Mouse (Mus musculus) heart, embryonic 16.5 days (tissue): ENCODE measurements around the gene Btbd8. TPM values are rescaled to one million over a fixed set of nuclear protein-coding genes. Genes with fewer than 3 reads are reported as not detected.

ENCODE experiments used
- ATAC-seq: fragments of 200-750 bp; cut with Nextera tagmentation; replicated peaks from 2 replicates; pipeline ENCODE4 v1.8.0; 2017; ENCODE audit warnings: moderate number of reproducible peaks; ENCODE audit not compliant: insufficient read depth, low FRiP score; ENCODE audit errors: extremely low read depth
- H3K27ac ChIP-seq: fragments of 300-500 bp; sonication (generic); 2 replicates; pipeline ENCODE4 v1.5.1; 2014; ENCODE audit warnings: mild to moderate bottlenecking, low read length, control low read depth, moderate library complexity
- H3K27me3 ChIP-seq: fragments of 300-500 bp; sonication (generic); 2 replicates; pipeline ENCODE4 v1.6.1; 2014; ENCODE audit warnings: low read length, mixed read lengths; ENCODE audit not compliant: control insufficient read depth, insufficient read depth
- H3K36me3 ChIP-seq: fragments of 300-500 bp; sonication (generic); 2 replicates; pipeline ENCODE4 v1.6.1; 2014; ENCODE audit not compliant: control insufficient read depth, insufficient read depth
- H3K4me1 ChIP-seq: fragments of 300-500 bp; sonication (generic); 2 replicates; pipeline ENCODE4 v1.6.1; 2014; ENCODE audit warnings: low read length, mixed read lengths; ENCODE audit not compliant: control insufficient read depth, insufficient read depth
- H3K4me2 ChIP-seq: fragments of 300-500 bp; sonication (generic); 2 replicates; pipeline ENCODE4 v1.6.1; 2014; ENCODE audit warnings: low read depth, mild to moderate bottlenecking, control low read depth, low read length
- H3K4me3 ChIP-seq: fragments of 300-500 bp; sonication (generic); 2 replicates; pipeline ENCODE4 v1.5.1; 2014; ENCODE audit warnings: mild to moderate bottlenecking, control low read depth, low read length
- H3K9ac ChIP-seq: fragments of 300-500 bp; sonication (generic); 2 replicates; pipeline ENCODE4 v1.6.1; 2014; ENCODE audit warnings: low read length, control low read depth
- H3K9me3 ChIP-seq: fragments of 300-500 bp; sonication (generic); replicated peaks from 2 replicates; pipeline ENCODE4 v1.6.1; 2016; ENCODE audit warnings: low read length; ENCODE audit not compliant: control insufficient read depth
- WGBS: fragments of 180-500 bp; shearing (Covaris S2); extraction: QIAGEN DNeasy Blood & Tissue Kit; methylation state at CpG from one replicate; pipeline ENCODE4 v1.1.7; 2014; 5-methylcytosine and 5-hydroxymethylcytosine counted together
- polyA plus RNA-seq: library from polyadenylated mRNA; unstranded; fragments of >200 nt; fragmentation: Nextera tagmentation; extraction: Ambion mirVana; gene quantifications from 2 replicates; pipeline ENCODE4 v1.2.1, GENCODE M21; 2015

Gene Btbd8
- polyA plus RNA-seq, 1 experiment from 2014 or later, result 3.2 TPM

GRCm38 (mm10) chr5:107518602-107519001 lies 80.8 kb downstream of the Btbd8 start:
- Histone ChIP-seq H3K36me3 (no peaks in the 10 kb centered on the region), H3K4me1 (no peaks in the 10 kb centered on the region), H3K9me3 (no peaks in the 10 kb centered on the region), H3K27ac (no peak overlapping the region), H3K9ac (no peak overlapping the region), H3K4me2 (no peak overlapping the region), H3K27me3 (no peaks in the 10 kb centered on the region), H3K4me3 (no peak overlapping the region)
- ATAC-seq, result no peak
- WGBS, result 85% methylated on average over 4 of the region's 4 CpGs

GRCm38 (mm10) chr5:107521386-107521785 lies 83.6 kb downstream of the Btbd8 start:
- no peak for ATAC-seq
- Histone ChIP-seq H3K27ac (no peak overlapping the region), H3K9me3 (no peaks in the 10 kb centered on the region), H3K9ac (no peak overlapping the region), H3K4me2 (no peak overlapping the region), H3K4me3 (no peak overlapping the region), H3K27me3 (no peaks in the 10 kb centered on the region), H3K4me1 (no peaks in the 10 kb centered on the region), H3K36me3 (no peaks in the 10 kb centered on the region)
- WGBS, result 84% methylated on average over 6 of the region's 6 CpGs

GRCm38 (mm10) chr5:107521897-107522296 lies 84.1 kb downstream of the Btbd8 start:
- Histone ChIP-seq H3K36me3 (no peaks in the 10 kb centered on the region), H3K4me2 (no peak overlapping the region), H3K9ac (no peak overlapping the region), H3K27me3 (no peaks in the 10 kb centered on the region), H3K27ac (no peak overlapping the region), H3K9me3 (no peaks in the 10 kb centered on the region), H3K4me1 (no peaks in the 10 kb centered on the region), H3K4me3 (no peak overlapping the region)
- WGBS, result 57% methylated on average over 7 of the region's 7 CpGs
- ATAC-seq, result 0 out of 2 replicates have a peak, but pooled peaks have one; percentile 37

GRCm38 (mm10) chr5:107524281-107524680 lies 86.5 kb downstream of the Btbd8 start:
- no peaks in the 10 kb centered on the region for H3K9me3 ChIP-seq
- ATAC-seq, result no peak
- H3K4me3 ChIP-seq, result no peak overlapping the region
- WGBS, result 71% methylated on average over 10 of the region's 10 CpGs
- H3K4me1 ChIP-seq, result no peaks in the 10 kb centered on the region
- no peak overlapping the region for H3K4me2 ChIP-seq
- no peaks in the 10 kb centered on the region for H3K36me3 ChIP-seq
- no peak overlapping the region for H3K27ac ChIP-seq
- H3K27me3 ChIP-seq, result no peaks in the 10 kb centered on the region
- H3K9ac ChIP-seq, result no peak overlapping the region

GRCm38 (mm10) chr5:107528856-107529255 lies 91.1 kb downstream of the Btbd8 start:
- no peak overlapping the region for H3K27ac ChIP-seq
- H3K27me3 ChIP-seq, result no peaks in the 10 kb centered on the region
- WGBS, result 82% methylated on average over 3 of the region's 3 CpGs
- no peak for ATAC-seq
- H3K36me3 ChIP-seq, result no peaks in the 10 kb centered on the region
- H3K4me1 ChIP-seq, result no peaks in the 10 kb centered on the region
- H3K9ac ChIP-seq, result no peak overlapping the region
- no peaks in the 10 kb centered on the region for H3K9me3 ChIP-seq
- H3K4me2 ChIP-seq, result no peak overlapping the region
- no peak overlapping the region for H3K4me3 ChIP-seq

GRCm38 (mm10) chr5:107533590-107533989 lies 95.8 kb downstream of the Btbd8 start:
- H3K36me3 ChIP-seq, result no peaks in the 10 kb centered on the region

GRCm38 (mm10) chr5:107534581-107534980 lies 96.8 kb downstream of the Btbd8 start, which contains the start of gene 1700028K03Rik:
TSS of gene 1700028K03Rik (plus strand) at chr5:107534709.
- ATAC-seq, result no peak
- Histone ChIP-seq H3K36me3 (no peaks in the 10 kb centered on the region), H3K4me3 (no peak within 1 kb of the TSS), H3K9ac (no peak within 1 kb of the TSS), H3K4me2 (no peak within 1 kb of the TSS), H3K4me1 (no peaks in the 10 kb centered on the region), H3K27ac (no peak within 1 kb of the TSS), H3K9me3 (no peaks in the 10 kb centered on the region), H3K27me3 (no peaks in the 10 kb centered on the region)
- 72% methylated on average over 15 of the region's 15 CpGs for WGBS

More at GRCm38 (mm10) chr5:107533590-107533989, 95.8 kb downstream of the Btbd8 start:
- H3K4me3 ChIP-seq, result no peak overlapping the region
- no peak overlapping the region for H3K9ac ChIP-seq
- no peaks in the 10 kb centered on the region for H3K27me3 ChIP-seq
- H3K27ac ChIP-seq, result no peak overlapping the region
- no peaks in the 10 kb centered on the region for H3K9me3 ChIP-seq
- ATAC-seq, result no peak
- no peak overlapping the region for H3K4me2 ChIP-seq
- H3K4me1 ChIP-seq, result no peaks in the 10 kb centered on the region
- WGBS, result 38% methylated on average over 2 of the region's 2 CpGs

GRCm38 (mm10) chr5:107541696-107542095 lies 103.9 kb downstream of the Btbd8 start:
- Histone ChIP-seq H3K4me2 (no peak overlapping the region), H3K36me3 (no peaks in the 10 kb centered on the region), H3K9me3 (no peaks in the 10 kb centered on the region), H3K27ac (no peak overlapping the region), H3K4me3 (no peak overlapping the region), H3K4me1 (no peaks in the 10 kb centered on the region), H3K27me3 (no peaks in the 10 kb centered on the region), H3K9ac (no peak overlapping the region)
- WGBS, result 51% methylated on average over 7 of the region's 7 CpGs
- ATAC-seq, result no peak

- H3K4me1 ChIP-seq, result no peaks in the 10 kb centered on the region
- H3K27ac ChIP-seq, result no peak overlapping the region
- no peaks in the 10 kb centered on the region for H3K27me3 ChIP-seq
- WGBS, result 73% methylated on average over 4 of the region's 4 CpGs
- peaks cover 9% of the 10 kb centered on the region for H3K36me3 ChIP-seq
- no peak overlapping the region for H3K9ac ChIP-seq
- no peak overlapping the region for H3K4me2 ChIP-seq
- no peak overlapping the region for H3K4me3 ChIP-seq
- ATAC-seq, result no peak
- no peaks in the 10 kb centered on the region for H3K9me3 ChIP-seq
Measured at GRCm38 (mm10) chr5:107545927-107546326, 108.1 kb downstream of the Btbd8 start.
